Mouse (Mus musculus) lung, adult 2 months (tissue): Measurements from ENCODE around the gene Usp33. TPM values are rescaled to one million over a fixed set of nuclear protein-coding genes. Genes with fewer than 3 reads are reported as not detected.
"Not testable (repeated sequence)": the region's sequence is repeated elsewhere in the genome, so short reads cannot be mapped to it uniquely, and the experiment has no call there.

Experiments
- DNase-seq: peaks from one replicate; pipeline ENCODE4 v3.0.0; 2022
- H3K4me1 ChIP-seq: fragments of 200-500 bp; 2 replicates; pipeline ENCODE4 v1.6.1; 2011; ENCODE audit warnings: low read length; ENCODE audit not compliant: control insufficient read depth, insufficient read depth
- H3K4me3 ChIP-seq: fragments of 200-500 bp; replicated peaks from 2 replicates; pipeline ENCODE3; 2011; ENCODE audit warnings: low read depth, mild to moderate bottlenecking, control low read depth, low read length; ENCODE audit errors: extremely low read depth
- CTCF ChIP-seq: fragments of 200-500 bp; IDR thresholded peaks from 2 replicates; pipeline ENCODE4 v1.5.1; 2011; ENCODE audit warnings: mild to moderate bottlenecking, low read length, control low read depth; ENCODE audit not compliant: insufficient read depth
- POLR2A ChIP-seq: fragments of 200-500 bp; IDR thresholded peaks from 2 replicates; pipeline ENCODE4 v1.6.1; 2011; ENCODE audit warnings: low read depth, mild to moderate bottlenecking, control low read depth, low read length, borderline replicate concordance; ENCODE audit errors: extremely low read depth
- WGBS: fragments of 180-500 bp; shearing (Covaris S2); methylation state at CpG from one replicate; pipeline ENCODE4 v1.1.7; 2018; 5-methylcytosine and 5-hydroxymethylcytosine counted together
- polyA plus RNA-seq: library from polyadenylated mRNA; depleted of rRNA; stranded (reverse); fragments of >200 nt; gene quantifications from 2 replicates; pipeline ENCODE4 v1.2.3, GENCODE M21; 2012; rRNA removed

Usp33 gene
- 16.3 and 26.6 TPM in 2 replicates for polyA plus RNA-seq

DNA sequence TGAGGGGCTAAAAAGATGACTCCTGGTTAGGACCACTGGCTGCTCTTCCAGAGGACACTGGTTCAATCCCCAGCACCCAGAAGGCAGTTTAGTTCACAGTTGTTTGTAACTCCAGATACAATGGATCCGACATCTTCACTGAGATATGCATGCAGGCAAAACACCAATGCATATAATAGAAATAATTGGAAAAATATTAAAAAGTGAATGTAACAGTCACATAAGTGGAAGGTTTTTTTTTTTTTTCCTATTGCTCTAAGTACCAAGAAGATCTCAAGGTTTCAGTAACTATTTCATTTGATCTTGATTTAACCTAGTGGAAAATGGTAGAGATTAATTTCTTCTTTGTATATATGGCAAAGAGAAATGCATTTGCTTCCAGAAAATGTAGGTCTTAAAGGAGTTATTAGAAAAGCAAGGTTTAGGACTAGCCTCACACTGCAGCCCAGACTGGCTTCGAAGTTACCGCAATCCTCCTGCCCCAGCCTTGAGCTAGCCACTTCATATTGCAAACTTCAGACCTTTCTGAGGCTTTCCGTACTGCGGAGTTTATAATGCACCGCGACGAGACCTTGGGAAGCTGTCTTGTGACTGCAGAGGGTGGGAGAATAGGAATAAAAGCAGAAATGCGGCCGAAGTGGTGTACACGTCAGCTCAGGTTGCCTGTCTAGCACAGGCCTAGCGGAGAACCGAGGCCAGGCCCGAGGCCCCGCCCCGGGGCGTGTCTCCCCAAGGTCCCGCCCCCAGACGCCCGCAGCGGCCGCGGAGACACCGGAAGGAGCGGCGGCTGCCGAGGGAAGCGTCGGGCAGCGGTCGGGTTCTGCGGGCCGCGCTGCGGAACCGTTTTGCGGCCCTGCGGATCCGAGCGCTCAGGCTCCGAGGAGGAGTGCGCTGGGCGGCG lies at the start of gene Usp33:
Usp33 (plus strand) TSS at position 747 of the 901 bp plus-strand sequence.
- peak; percentile 89; the same call in 1 of the 2 replicates for TF ChIP-seq POLR2A
- no peak for TF ChIP-seq CTCF
- peaks cover 7% of the 10 kb centered on the region for H3K4me1 ChIP-seq
- peak; percentile 94 for DNase-seq
- H3K4me3 ChIP-seq, result peak within 1 kb of the TSS; percentile 99
- WGBS, result 6% methylated on average over 37 of the region's 44 CpGs

DNA sequence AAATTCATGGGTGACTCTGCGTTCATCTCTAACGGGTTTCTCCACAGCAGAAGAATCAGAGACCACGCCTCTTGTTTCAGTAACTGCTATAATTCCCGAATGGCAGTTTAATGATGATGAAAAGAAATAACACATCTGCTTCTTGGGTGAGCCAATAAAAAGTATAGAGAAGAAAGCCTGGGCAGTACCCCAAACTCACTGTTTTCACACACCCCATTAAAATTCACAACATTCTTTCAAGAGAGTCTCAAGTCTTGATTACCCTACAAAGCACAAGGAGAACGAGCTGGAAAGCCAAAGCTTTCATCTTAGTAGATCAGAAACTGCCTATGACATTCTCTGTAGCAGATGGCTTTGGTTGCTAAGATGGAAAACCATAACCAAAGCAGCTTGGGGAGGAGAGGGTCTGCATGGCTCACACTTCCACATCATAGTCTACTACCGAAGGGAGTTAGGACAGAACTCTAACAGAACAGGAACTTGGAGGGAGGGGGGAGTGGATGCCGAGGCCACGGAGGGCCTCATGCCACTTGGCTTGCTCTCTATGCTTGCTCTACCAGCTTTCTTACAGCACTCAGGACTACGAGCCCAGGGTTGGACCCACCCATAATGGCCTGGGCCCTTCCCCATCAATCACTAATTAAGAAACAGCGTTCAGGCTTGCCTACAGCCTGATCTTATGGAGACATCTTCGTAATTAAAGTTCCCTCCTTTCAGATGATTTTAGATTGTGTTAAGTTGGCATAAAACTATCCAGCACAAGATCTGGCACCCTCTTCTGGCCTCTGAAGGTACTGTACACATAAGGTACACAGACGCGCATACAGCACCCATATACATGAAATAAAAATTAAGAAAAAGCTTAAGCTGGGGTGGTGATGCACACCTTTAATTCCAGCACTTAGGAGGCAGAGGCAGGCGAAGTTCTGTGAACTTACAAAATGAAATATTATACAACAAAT lies 45.6 kb upstream of the Usp33 start:
- H3K4me1 ChIP-seq, result peaks cover 4% of the 10 kb centered on the region; the same call in 1 of the 2 replicates
- TF ChIP-seq POLR2A (no peak), CTCF (no peak)
- 74% methylated on average over 14 of the region's 14 CpGs for WGBS
- no peak overlapping the region for H3K4me3 ChIP-seq
- no peak for DNase-seq

DNA sequence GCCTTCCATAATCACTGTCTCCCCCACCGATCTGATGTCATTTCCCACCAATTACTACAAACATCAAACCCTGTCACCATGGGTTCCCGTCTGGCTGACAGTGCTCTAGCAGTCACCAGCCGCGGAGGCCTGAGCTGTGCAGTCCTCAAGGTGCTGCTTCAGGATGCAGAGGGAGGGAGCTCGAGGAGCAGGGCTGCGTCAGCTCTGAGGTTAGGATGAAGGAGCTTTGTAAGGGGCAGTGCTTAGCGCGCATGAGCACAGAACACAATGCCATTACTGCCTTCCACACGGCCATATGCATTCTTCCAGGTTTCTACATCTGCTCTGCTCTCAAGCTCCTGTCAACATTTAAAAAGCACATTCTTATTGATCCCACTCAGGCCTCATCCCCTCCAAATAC lies 43.3 kb upstream of the Usp33 start:
- no peak for DNase-seq
- TF ChIP-seq POLR2A (no peak), CTCF (no peak)
- Histone ChIP-seq H3K4me3 (no peak overlapping the region), H3K4me1 (peaks cover 4% of the 10 kb centered on the region; the same call in 1 of the 2 replicates)
- 75% methylated on average over 9 of the region's 9 CpGs for WGBS

DNA sequence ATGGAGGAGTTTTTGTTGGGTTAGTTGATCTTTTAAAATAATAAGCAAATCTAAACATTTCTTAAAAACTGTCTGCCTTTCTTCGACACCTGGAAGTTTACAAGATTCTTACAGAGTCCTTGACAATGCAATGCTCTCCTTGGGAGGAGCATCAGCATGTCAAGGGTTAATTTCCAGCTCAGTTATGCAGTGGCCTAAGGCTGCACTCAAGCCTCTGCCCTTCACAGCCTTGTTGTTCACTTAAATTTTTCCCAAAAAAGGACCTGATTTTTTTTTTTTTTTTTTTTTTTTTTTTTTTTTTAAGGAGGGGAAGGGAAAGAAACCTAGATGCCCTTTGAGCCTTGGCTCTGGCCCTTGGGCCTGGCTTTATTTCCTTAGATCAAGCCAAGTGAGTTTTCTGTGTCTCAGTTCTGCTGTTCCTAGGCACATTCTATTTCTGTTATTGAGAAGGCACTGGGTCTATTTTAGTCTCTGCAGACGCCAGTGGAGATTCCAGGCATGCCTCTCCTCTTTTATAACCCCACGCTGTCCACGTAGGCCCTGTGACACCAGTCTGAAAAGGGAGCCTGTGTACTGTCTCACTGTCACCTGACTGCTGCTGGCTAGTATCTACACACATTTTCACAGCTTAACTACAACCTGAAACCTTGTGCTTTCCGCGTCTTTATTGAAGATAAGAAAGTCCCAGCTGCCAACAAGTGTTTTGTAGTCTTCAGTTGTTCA lies 42.0 kb upstream of the Usp33 start:
- TF ChIP-seq CTCF (no peak), POLR2A (no peak)
- WGBS, result 60% methylated on average over 6 of the region's 6 CpGs

DNA sequence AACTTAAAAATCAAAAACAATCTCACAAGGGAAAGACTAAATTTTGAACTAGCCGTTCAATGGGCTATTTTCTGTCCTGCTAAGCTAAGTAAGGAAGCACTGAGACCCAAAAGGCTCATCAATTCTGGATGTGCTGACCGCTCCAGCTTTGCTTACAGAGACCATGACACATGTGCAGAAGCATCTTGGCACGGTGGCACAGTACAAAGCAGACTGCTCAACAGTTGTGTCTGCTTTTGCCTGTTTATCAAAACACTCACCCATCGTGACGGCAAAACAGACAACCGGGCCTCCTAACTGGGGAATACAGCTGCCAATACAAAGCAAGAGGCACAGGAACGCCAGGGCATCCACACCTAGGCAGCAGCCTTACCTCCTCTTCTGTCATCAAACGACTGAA lies 41.2 kb upstream of the Usp33 start:
- Histone ChIP-seq H3K4me1 (peaks cover 5% of the 10 kb centered on the region), H3K4me3 (no peak overlapping the region)
- WGBS, result 62% methylated on average over 8 of the region's 8 CpGs
- TF ChIP-seq CTCF, result no peak
- TF ChIP-seq POLR2A, result no peak
- no peak for DNase-seq

More for the DNA sequence above, 42.0 kb upstream of the Usp33 start:
- peak; percentile 12 for DNase-seq
- no peak overlapping the region for H3K4me3 ChIP-seq
- peaks cover 7% of the 10 kb centered on the region for H3K4me1 ChIP-seq

DNA sequence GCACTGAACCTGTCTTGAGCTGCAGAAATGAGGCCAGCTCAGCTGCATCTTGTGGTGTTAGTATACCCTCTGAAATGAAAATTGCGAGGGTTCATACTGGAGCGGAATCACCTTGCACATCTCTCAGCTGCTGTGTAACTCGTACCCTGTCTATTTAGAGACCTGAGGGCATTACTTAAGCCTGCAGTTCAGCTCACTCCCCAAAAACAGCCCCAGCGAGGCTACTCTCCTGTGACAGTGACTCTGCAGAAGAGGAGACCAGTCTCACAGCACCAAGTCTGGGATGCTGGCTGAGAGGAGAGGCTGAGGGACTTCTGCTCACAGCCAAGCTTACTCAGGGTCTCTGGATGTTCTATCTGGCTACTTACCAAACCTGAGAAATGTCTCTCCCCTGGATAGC lies 40.3 kb upstream of the Usp33 start:
- 87% methylated on average over 4 of the region's 4 CpGs for WGBS
- DNase-seq, result no peak
- TF ChIP-seq CTCF (no peak), POLR2A (no peak)
- H3K4me1 ChIP-seq, result peaks cover 5% of the 10 kb centered on the region
- no peak overlapping the region for H3K4me3 ChIP-seq

DNA sequence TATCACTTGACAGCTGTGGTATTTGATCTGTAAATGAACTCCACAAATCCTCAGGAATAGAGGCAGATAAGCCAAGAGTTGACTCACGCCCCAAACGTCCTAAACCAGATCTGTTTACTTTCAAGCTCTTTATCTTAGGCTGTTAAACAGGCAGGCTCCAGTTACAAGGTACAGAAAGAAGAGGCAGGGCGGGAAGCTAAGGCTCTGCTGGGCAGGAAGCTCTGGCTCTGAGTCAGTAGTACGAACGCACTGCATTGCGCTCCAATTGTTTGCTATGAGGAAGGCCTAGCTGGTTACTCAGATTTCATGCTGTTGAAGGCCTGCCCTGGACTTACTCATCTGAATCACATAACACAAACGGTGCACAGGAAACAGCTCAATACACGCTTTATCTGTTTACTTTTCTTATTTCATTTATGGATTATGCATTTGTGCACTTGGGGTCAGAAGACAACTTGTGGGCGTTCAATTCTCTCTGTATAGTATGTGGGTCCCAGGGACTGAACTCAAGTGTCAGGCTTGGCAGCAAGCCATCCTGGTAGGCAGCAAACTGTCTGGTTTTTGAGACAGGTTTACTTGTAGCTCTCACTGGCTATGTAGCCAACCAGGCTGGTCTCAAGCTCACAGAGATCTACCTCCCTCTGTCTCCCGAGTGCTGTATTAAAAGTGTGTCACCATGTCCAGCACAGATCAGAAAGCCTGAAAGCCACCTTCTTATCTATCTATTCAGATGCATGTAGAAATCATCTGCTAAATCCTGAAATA lies 37.6 kb upstream of the Usp33 start:
- TF ChIP-seq CTCF, result no peak
- TF ChIP-seq POLR2A, result no peak
- DNase-seq, result peak; percentile 17
- WGBS, result 30% methylated on average over 10 of the region's 10 CpGs
- Histone ChIP-seq H3K4me3 (no peak overlapping the region), H3K4me1 (peaks cover 5% of the 10 kb centered on the region)

DNA sequence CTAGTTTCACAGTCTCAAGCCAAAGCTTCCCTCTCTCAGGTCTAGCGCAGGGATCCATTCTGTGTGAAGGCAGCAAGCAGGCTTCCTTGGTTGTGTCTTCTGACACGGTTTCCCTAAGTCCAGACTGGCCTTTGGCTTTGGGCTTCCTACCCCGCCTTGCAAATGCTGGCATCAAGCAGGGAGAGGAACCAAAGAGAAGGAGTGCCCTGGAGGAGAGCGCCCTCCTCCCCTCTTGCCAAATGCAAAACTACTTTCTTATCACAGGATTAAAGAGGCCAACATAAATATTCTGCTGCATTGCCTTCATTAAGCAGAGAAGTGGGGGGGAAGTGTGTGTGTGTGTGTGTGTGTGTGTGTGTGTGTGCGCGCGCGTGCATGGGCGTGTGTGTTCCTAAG lies 37.0 kb upstream of the Usp33 start:
- Histone ChIP-seq H3K4me1 (peaks cover 3% of the 10 kb centered on the region), H3K4me3 (no peak overlapping the region)
- TF ChIP-seq CTCF (no peak), POLR2A (no peak)
- 66% methylated on average over 9 of the region's 9 CpGs for WGBS
- no peak for DNase-seq

DNA sequence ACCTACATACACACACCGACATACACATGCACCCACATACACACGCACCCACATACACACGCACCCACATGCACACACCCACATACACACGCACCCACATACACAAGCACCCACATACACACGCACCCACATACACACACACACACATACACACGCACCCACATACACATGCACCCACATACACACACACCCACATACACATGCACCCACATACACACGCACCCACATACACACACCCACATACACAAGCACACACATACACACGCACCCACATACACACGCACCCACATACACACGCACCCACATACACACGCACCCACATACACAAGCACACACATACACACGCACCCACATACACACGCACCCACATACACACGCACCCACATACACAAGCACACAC lies 31.6 kb upstream of the Usp33 start:
- not testable (repeated sequence) for DNase-seq, H3K4me3 ChIP-seq, H3K4me1 ChIP-seq
- WGBS, result 81% methylated on average over 14 of the region's 14 CpGs
